Mouse (Mus musculus): ENCODE results near the gene Tbc1d2.
"Not testable (repeated sequence)": the region's sequence is repeated elsewhere in the genome, so short reads cannot be mapped to it uniquely, and the experiment has no call there.

Tbc1d2 gene

DNA sequence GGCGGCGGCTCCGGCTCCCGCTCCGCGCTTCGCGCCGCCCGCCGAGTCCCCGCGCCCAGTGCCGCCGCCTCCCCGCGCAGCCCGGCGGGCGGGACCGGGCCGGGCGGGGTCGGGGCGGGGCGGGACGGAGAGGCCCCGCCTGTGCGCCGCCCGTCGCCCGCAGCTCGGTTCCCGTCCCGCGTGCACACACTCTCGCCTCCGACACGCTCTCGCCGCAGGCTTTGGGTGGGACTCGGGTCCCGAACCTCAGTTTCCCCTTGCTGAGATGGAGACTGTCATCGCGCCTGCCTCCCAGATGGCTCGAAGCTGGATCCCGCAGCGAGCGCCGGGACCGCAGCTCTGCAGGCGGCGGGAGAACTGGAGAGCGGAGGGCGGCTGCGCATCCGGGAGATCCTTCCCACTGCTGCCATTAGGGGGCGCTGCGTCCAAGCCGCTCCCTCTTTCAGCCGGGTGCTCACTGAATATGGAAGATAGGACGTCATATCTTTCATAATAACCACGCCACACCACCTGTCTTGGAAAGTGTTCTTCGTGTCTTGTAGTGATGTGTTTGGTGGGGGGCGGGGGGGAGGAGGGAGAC lies 48.1 kb downstream of the Tbc1d2 start, which contains the start of gene Coro2a:
Gene Coro2a (minus strand): TSS at position 359 of the 580 bp plus-strand sequence.
- peak; percentile 96 for DNase-seq (ENCODE audit: low read depth, low spot score)

DNA sequence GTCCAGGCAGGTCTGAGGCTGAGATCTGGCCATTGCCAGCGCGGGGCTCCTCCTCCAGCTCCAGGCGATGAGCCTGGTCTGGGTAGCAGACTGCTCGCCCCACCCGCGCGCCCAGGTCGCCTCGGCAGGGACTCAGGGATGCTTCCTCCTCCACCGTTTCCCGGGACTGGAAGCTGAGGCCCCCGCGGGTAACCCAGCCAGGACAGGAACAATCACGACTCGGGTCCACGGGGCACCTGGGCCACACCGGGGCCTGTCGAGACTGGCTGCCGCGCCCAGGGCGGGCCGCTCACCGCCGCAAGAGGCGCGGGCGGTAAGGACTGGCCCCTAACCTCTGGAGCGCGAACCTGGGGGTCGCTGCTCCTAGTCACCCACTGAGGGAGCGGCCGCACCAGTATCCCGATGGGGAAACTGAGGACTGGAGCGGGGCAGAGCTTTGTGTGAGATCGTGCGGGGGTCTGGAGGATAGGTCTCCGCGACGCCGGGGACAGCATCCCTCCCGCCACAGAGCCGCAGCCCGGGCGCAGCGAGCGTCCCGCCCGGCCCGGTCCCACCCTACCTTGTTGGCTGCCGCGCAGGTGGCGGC lies 48.7 kb downstream of the Tbc1d2 start:
- DNase-seq (ENCODE audit: low read depth, low spot score) = peak; percentile 56

- no peak for DNase-seq (ENCODE audit: low read depth, low spot score)
Measured at GRCm38 (mm10) chr4:46600473-46601257, 49.3 kb downstream of the Tbc1d2 start.

- DNase-seq (ENCODE audit: low read depth, low spot score) = not testable (repeated sequence)
Measured at GRCm38 (mm10) chr4:46599609-46600008, 50.4 kb downstream of the Tbc1d2 start.

- peak; percentile 54 for DNase-seq (ENCODE audit: low read depth, low spot score)
Measured at GRCm38 (mm10) chr4:46598981-46599380, 51.0 kb downstream of the Tbc1d2 start.

DNA sequence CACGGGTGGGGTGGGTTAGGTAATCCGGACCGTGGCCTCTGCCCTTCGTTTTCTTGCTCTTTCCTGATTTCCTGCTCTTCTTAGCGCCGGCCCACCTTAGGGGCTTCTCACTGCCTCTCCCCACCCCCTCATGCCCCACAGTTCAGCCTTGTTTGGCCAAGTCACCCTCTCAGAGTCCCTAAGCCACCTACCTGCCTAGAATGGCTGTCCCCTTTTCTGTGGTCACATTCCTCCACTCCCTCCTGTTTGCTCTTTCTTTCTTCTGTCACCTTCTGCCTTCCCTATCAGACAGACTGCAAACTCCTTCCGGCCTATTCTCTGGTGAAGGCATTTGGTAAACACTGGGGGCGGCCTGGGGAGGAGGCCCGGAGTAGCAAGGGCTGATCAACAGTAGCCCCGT lies 51.9 kb downstream of the Tbc1d2 start:
- DNase-seq (ENCODE audit: low read depth, low spot score) = peak; percentile 47

GRCm38 (mm10) chr4:46597286-46597961 lies 52.6 kb downstream of the Tbc1d2 start:
- no peak for DNase-seq (ENCODE audit: low read depth, low spot score)

DNA sequence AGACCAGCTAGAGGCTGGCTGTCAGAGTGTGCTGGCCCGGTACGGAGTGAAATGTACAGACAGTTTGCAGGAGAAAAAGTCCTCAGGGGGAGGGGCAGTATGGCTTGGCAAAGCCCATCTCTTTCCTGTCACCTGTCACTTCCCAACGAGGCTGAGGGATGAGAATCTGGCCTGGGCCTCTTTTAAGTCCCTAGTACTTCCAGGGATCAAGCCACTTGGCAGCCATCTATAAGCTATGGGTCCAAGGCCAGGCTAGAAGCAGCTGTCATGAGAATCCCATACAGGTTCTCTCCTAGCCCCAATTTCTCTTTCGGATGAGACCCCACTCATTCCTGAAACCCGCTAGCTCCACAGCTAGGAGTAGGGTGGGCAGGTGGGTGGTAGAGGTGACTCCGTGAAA lies 53.6 kb downstream of the Tbc1d2 start:
- DNase-seq (ENCODE audit: low read depth, low spot score) = no peak

DNA sequence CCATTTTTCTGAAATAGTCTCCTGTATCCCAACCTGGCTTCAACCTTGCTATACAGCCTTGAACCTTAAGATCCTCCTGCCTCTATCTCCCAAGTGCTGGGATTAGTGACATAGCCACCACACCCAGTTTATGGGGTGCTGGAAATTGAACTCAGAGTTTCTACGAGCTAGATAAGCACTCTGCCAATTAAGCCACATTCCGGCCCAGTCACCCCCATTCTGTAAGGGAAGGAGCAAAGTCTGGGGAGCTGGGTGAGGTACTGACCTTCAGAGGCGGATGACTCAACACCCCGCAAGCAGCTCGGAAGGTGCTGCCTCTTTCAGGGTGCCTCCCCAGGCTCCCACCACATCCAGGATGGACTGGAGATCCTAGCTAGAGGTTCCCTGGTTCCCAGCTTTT lies 55.9 kb downstream of the Tbc1d2 start:
- DNase-seq (ENCODE audit: low read depth, low spot score) = no peak

DNA sequence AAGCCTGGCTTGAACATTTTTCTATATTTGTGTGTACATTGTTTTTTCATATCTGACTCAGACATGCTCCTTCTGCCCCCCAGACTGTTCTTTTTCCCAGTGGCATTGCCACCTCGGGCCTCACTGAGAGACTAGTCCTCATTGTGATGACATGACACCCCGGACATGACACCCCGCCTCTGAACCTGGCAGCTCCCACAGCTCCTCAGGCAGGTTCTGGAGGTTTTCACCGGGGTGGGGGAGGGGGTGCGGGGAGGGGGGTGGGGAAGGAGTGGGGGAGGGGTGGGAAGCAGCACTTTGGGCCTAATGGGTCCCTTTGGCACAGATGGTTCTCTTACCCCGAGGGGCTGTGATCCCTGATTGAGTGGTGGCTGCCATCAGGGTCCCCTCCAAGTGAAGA lies 56.5 kb downstream of the Tbc1d2 start:
- no peak for DNase-seq (ENCODE audit: low read depth, low spot score)

GRCm38 (mm10) chr4:46591833-46592520 lies 58.0 kb downstream of the Tbc1d2 start:
- DNase-seq (ENCODE audit: low read depth, low spot score) = peak; percentile 57

- DNase-seq (ENCODE audit: low read depth, low spot score) = no peak
Measured at GRCm38 (mm10) chr4:46590810-46591209, 59.2 kb downstream of the Tbc1d2 start.

DNA sequence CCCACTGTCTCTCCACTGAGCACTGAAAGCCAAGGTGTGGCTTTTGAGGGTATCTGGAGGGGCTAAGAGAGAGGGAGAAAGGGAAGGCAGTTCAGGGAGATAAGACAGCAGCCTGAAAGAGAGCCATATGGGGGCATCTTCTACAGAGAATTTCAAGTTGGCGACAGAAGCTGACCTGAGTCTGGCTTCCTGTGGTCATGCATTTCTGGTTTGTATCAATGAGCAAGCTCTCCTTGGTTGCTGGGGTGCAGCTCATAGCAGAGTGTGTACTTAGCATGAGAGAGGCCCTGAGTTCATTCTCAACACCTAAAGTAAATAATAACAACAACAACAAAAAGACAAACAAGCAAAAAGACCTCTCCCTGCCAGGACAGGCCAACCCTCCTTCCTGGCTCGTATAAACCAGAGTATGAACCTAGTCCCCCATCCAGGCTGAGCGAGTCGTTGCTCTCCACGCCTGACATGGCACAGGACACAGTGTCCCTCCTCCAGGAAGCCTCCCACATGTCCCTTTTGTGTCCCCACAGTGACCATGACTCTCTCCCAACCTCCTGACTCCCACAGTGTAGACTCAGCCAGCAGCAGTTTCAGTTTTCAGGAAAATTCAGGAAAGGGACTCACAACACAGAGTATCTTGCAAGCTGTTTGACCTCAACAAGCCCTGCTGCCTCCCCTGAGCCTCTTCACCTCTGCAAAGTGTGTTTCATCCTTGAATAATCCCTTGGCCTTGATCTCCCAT lies 59.9 kb downstream of the Tbc1d2 start:
- no peak for DNase-seq (ENCODE audit: low read depth, low spot score)

DNA sequence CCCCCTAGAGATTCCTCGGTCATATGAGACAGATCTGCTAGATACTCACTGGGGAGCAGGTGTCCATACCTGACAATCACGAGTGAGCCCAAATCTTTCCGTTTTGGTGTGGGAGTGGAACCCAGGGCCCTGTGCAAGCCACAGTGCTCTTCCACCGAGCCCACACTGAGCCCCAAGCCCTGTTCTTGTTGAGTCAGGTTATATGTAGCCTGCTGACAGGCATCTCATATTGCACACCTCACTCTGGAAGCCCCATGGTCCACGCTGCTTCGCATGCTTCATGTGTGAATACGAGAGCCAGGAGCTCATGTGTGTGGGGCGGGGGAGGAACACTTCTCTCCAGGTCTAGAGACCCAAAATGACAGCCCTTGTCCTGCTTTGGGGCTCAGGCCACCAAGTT lies 60.9 kb downstream of the Tbc1d2 start:
- no peak for DNase-seq (ENCODE audit: low read depth, low spot score)

DNA sequence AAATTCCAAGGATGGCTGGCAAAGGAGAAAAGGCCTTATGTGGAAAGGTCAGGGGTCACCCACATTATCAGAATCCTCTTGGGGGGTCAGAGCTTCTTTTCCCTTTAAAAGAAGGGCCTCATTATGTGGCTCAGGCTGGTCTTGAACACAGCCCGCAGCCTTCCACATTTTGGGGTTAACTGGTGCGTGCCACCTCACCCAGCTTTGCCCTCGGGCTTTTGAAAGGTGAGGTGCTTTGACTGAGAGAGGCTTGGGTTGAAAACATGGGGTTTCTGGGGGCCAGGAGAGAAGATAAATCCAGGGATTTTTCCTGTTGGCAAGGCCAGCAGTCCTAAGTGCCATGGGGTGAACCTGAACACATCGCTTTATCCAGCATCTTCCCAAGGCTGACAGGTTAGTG lies 63.5 kb downstream of the Tbc1d2 start:
- DNase-seq (ENCODE audit: low read depth, low spot score) = no peak

DNA sequence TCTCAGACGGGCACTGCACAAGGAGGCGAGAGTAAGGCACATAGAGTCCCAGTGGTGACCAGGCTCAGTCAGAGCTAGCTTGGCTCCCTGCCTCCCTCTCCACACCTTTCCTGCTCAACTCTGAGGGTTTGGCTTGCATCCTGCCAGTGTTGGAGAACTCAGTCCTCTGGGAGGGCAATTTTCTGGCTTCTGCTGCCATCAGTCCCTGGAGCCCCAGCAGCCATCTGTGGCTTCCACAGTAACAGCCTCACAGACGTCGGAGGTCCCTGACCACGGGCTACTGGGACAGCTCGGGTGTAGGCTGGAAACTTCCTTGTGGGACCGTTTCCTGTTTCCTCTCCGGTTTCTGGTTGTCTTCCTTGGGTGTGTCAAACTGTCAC lies 64.2 kb downstream of the Tbc1d2 start:
- DNase-seq (ENCODE audit: low read depth, low spot score) = no peak

GRCm38 (mm10) chr4:46585041-46585810 lies 64.8 kb downstream of the Tbc1d2 start:
- peak; percentile 46 for DNase-seq (ENCODE audit: low read depth, low spot score)

GRCm38 (mm10) chr4:46584536-46584935 lies 65.5 kb downstream of the Tbc1d2 start:
- DNase-seq (ENCODE audit: low read depth, low spot score) = peak; percentile 59

DNA sequence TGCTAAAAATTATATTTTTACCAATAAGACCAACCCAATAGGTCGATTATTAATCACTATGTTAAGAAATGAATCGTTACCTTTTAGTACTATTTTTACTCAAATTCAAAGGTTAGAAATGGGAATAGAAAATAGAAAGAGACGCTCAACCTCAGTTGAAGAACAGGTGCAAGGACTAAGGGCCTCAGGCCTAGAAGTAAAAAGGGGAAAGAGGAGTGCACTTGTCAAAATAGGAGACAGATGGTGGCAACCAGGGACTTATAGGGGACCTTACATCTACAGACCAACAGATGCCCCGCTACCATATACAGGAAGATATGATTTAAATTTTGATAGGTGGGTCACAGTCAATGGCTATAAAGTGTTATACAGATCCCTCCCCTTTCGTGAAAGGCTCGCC lies 65.9 kb downstream of the Tbc1d2 start:
- not testable (repeated sequence) for DNase-seq (ENCODE audit: low read depth, low spot score)

DNA sequence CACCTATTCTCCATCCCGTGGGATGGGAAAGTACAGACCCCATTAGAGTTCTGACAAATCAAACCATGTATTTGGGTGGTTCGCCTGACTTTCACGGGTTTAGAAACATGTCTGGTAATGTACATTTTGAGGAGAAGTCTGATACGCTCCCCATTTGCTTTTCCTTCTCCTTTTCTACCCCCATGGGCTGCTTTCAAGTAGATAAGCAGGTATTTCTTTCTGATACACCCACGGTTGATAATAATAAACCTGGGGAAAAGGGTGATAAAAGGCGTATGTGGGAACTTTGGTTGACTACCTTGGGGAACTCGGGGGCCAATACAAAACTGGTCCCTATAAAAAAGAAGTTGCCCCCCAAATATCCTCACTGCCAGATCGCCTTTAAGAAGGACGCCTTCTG lies 68.0 kb downstream of the Tbc1d2 start:
- DNase-seq (ENCODE audit: low read depth, low spot score) = not testable (repeated sequence)

Measured in CD4-positive, CD25-positive, alpha-beta regulatory T cell, adult 2 months (primary cell).